Mouse (Mus musculus): ENCODE data around the gene Eloa.

- no peak for TF ChIP-seq ZC3H11A (IDR thresholded peaks at IDR 0.05; ENCODE audit: borderline replicate concordance, low read depth, low read length)
- no peak for TF ChIP-seq CHD2 (IDR thresholded peaks at IDR 0.05; ENCODE audit: low read depth, low read length)
- TF ChIP-seq ZNF384 (IDR thresholded peaks at IDR 0.05; ENCODE audit: low read depth, low read length), result no peak
Observed at GRCm38 (mm10) chr4:135955886-135956285, 65.7 kb downstream of the Eloa start.

All from ES-E14 (cell line).